Mouse (Mus musculus) limb, embryonic 14.5 days (tissue): ENCODE results near the gene E330009J07Rik. TPM values are rescaled to one million over a fixed set of nuclear protein-coding genes. Genes with fewer than 3 reads are reported as not detected.

Experiments used
- ATAC-seq: fragments of 200-750 bp; cut with Nextera tagmentation; 2 replicates; pipeline ENCODE4 v1.8.0; 2017; ENCODE audit warnings: low read depth, moderate number of reproducible peaks, moderate TSS enrichment; ENCODE audit not compliant: low FRiP score
- DNase-seq: peaks from one replicate; pipeline ENCODE4 v3.0.0-alpha.2; 2015; ENCODE audit warnings: low spot score
- H3K27ac ChIP-seq: fragments of 300-500 bp; sonication (generic); replicated peaks from 2 replicates; pipeline ENCODE4 v1.5.1; 2014; ENCODE audit warnings: low read depth, mild to moderate bottlenecking, low read length, moderate library complexity, mixed read lengths
- H3K27me3 ChIP-seq: fragments of 300-500 bp; sonication (generic); 2 replicates; pipeline ENCODE4 v1.6.1; 2014; ENCODE audit warnings: low read length, mixed read lengths; ENCODE audit not compliant: control insufficient read depth, insufficient read depth
- H3K36me3 ChIP-seq: fragments of 300-500 bp; sonication (generic); 2 replicates; pipeline ENCODE4 v1.6.1; 2014; ENCODE audit warnings: mild to moderate bottlenecking, low read length, moderate library complexity, mixed read lengths; ENCODE audit not compliant: control insufficient read depth, insufficient read depth
- H3K4me1 ChIP-seq: fragments of 300-500 bp; sonication (generic); 2 replicates; pipeline ENCODE4 v1.6.1; 2014; ENCODE audit warnings: antibody characterized with exemption, low read length, mixed read lengths; ENCODE audit not compliant: control insufficient read depth, insufficient read depth
- H3K4me2 ChIP-seq: fragments of 300-500 bp; sonication (generic); replicated peaks from 2 replicates; pipeline ENCODE4 v1.6.1; 2014; ENCODE audit warnings: low read depth, mild to moderate bottlenecking, low read length, moderate library complexity; ENCODE audit not compliant: severe bottlenecking
- H3K4me3 ChIP-seq: fragments of 300-500 bp; sonication (generic); replicated peaks from 2 replicates; pipeline ENCODE4 v1.5.1; 2014; ENCODE audit warnings: low read length
- H3K9ac ChIP-seq: fragments of 300-500 bp; sonication (generic); 2 replicates; pipeline ENCODE4 v1.6.1; 2014; ENCODE audit warnings: mild to moderate bottlenecking, low read depth, low read length, moderate library complexity; ENCODE audit not compliant: severe bottlenecking
- H3K9me3 ChIP-seq: fragments of 300-500 bp; sonication (generic); 2 replicates; pipeline ENCODE4 v1.6.1; 2016; ENCODE audit warnings: low read length; ENCODE audit not compliant: control insufficient read depth
- POLR2A ChIP-seq: fragments of 200-500 bp; IDR thresholded peaks from 2 replicates; pipeline ENCODE4 v1.8.0; 2012; ENCODE audit warnings: inconsistent platforms, mild to moderate bottlenecking, moderate library complexity, borderline replicate concordance; ENCODE audit not compliant: insufficient read depth, insufficient read length; ENCODE audit errors: extremely low read depth
- WGBS: fragments of 180-500 bp; shearing (Covaris S2); extraction: QIAGEN DNeasy Blood & Tissue Kit; methylation state at CpG from one replicate; pipeline ENCODE4 v1.1.7; 2014; 5-methylcytosine and 5-hydroxymethylcytosine counted together
- polyA plus RNA-seq, 2 experiments: library from polyadenylated mRNA; depleted of rRNA in 1 of 2; stranded (reverse) in 1 of 2; unstranded in 1 of 2; fragments of >200 nt; fragmentation: Nextera tagmentation in 1 of 2; extraction: Ambion mirVana in 1 of 2; gene quantifications; 2 replicates each; pipeline versions ENCODE4 v1.2.1 to v1.2.3; 2012 to 2014

Gene E330009J07Rik
- polyA plus RNA-seq, 2 experiments, result 5.5 to 7.2 TPM

DNA sequence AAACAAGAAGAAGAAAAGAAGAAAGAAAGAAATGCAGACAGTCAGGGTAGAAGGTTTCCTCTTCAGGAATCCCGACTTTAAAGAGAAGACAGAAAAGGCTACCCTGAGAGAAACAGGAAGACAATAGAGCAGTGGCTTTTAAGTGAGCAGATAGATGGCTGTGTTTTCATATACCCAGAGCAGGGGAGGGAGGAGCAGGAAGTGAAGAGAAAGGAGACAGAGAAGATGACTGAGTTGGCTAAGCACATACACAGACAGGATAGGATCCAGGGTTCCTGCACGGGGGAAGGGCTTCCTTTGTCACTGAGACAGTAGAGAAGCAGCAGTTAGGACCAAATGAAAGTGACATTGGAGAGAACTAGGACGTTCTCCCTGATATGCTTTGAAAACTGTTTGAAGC, 50.3 kb downstream of the E330009J07Rik start:
- Histone ChIP-seq H3K9ac (no peak overlapping the region), H3K4me1 (no peaks in the 10 kb centered on the region), H3K27ac (no peak overlapping the region), H3K9me3 (no peaks in the 10 kb centered on the region), H3K4me3 (no peak overlapping the region), H3K36me3 (peaks cover 14% of the 10 kb centered on the region), H3K4me2 (no peak overlapping the region), H3K27me3 (no peaks in the 10 kb centered on the region)
- DNase-seq (no peak), ATAC-seq (no peak)
- TF ChIP-seq POLR2A, result no peak
- 67% methylated on average over 3 of the region's 3 CpGs for WGBS

DNA sequence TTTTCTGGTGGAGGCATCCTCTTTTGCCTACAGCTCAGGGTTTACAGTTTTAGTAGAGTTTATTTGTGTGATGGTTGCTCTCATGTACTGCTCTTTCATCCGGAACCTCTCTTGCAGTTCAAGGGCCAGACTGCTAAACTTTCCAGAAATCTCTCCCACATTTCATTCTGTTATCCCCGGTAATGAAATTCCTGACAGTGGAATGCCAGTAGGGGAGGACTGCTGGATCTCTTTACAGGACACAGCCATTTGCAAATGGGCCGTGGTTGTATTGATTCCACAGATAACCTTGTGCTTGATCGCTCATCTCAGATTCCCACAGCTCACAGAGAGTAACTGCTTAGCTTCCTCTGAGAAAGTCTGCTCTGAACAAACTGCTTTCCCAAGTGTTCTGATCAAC, 54.0 kb downstream of the E330009J07Rik start:
- DNase-seq, result no peak
- WGBS, result 81% methylated on average over 4 of the region's 4 CpGs
- ATAC-seq, result no peak
- Histone ChIP-seq H3K27ac (0 out of 2 replicates have a peak overlapping the region, but pooled peaks have one; percentile 3), H3K27me3 (no peaks in the 10 kb centered on the region), H3K4me3 (no peak overlapping the region), H3K9ac (no peak overlapping the region), H3K4me2 (no peak overlapping the region), H3K9me3 (no peaks in the 10 kb centered on the region), H3K4me1 (no peaks in the 10 kb centered on the region), H3K36me3 (0 out of 2 replicates have a peak, but pooled peaks cover 9% of the 10 kb centered on the region)
- no peak for TF ChIP-seq POLR2A

- Histone ChIP-seq H3K4me3 (no peak overlapping the region), H3K4me2 (no peak overlapping the region), H3K27me3 (no peaks in the 10 kb centered on the region), H3K27ac (no peak overlapping the region), H3K9ac (no peak overlapping the region), H3K4me1 (no peaks in the 10 kb centered on the region), H3K9me3 (no peaks in the 10 kb centered on the region), H3K36me3 (0 out of 2 replicates have a peak, but pooled peaks cover 3% of the 10 kb centered on the region)
- 88% methylated on average over 3 of the region's 3 CpGs for WGBS
- TF ChIP-seq POLR2A, result no peak
- DNase-seq (no peak), ATAC-seq (no peak)
Observed at GRCm38 (mm10) chr6:40380181-40380580, 55.8 kb downstream of the E330009J07Rik start.

GRCm38 (mm10) chr6:40371031-40371430, 64.9 kb downstream of the E330009J07Rik start:
- H3K4me3 ChIP-seq, result no peak overlapping the region
- no peak for TF ChIP-seq POLR2A
- no peak overlapping the region for H3K9ac ChIP-seq
- H3K4me2 ChIP-seq, result no peak overlapping the region
- H3K36me3 ChIP-seq, result peaks cover 14% of the 10 kb centered on the region
- H3K9me3 ChIP-seq, result no peaks in the 10 kb centered on the region
- no peak overlapping the region for H3K27ac ChIP-seq
- 95% methylated on average over 6 of the region's 6 CpGs for WGBS
- no peaks in the 10 kb centered on the region for H3K27me3 ChIP-seq
- ATAC-seq, result no peak
- H3K4me1 ChIP-seq, result no peaks in the 10 kb centered on the region
- DNase-seq, result no peak

DNA sequence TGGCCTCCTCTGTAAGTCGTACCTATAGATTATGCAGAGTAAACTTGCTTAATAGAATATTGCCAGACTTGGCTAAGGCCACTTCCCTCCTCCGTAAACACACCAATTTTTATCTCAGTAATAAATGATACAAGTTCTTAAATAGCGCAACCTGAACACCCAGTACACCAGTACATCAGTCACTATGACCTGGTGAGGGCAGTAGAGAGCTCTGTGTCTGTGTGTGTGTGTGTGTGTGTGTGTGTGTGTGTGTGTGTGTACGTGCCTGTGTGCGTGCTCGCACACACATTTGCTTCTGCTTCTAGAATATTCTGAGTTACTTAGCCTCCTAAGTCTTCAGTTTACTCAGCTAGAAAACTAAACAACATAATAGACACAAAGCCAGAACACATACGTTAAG, 82.6 kb downstream of the E330009J07Rik start:
- Histone ChIP-seq H3K9me3 (no peaks in the 10 kb centered on the region), H3K27ac (no peak overlapping the region), H3K9ac (no peak overlapping the region), H3K36me3 (peaks cover 27% of the 10 kb centered on the region), H3K4me3 (no peak overlapping the region), H3K4me2 (no peak overlapping the region), H3K27me3 (no peaks in the 10 kb centered on the region), H3K4me1 (no peaks in the 10 kb centered on the region)
- DNase-seq, result no peak
- TF ChIP-seq POLR2A, result no peak
- WGBS, result 90% methylated on average over 7 of the region's 7 CpGs
- no peak for ATAC-seq

Other genes starting within 250 kb of the E330009J07Rik start
- gene Agk, start 111.0 kb downstream of the E330009J07Rik start, polyA plus RNA-seq (2012; rRNA removed), result 29.2 and 32.1 TPM in 2 replicates
- 43.5 and 54.4 TPM in 2 replicates for gene Agk, start 111.0 kb downstream of the E330009J07Rik start, polyA plus RNA-seq (2014; fragmentation: Nextera tagmentation; extraction: Ambion mirVana)
- gene Wee2, start 3.0 kb upstream of the E330009J07Rik start, polyA plus RNA-seq (2012; rRNA removed), result not detected in 2 replicates
- not detected in 2 replicates for gene Wee2, start 3.0 kb upstream of the E330009J07Rik start, polyA plus RNA-seq (2014; fragmentation: Nextera tagmentation; extraction: Ambion mirVana)
- gene Ssbp1, start 35.2 kb upstream of the E330009J07Rik start, polyA plus RNA-seq (2012; rRNA removed), result 67.1 and 104 TPM in 2 replicates
- 129 and 136 TPM in 2 replicates for gene Ssbp1, start 35.2 kb upstream of the E330009J07Rik start, polyA plus RNA-seq (2014; fragmentation: Nextera tagmentation; extraction: Ambion mirVana)
- gene Tas2r137, start 55.1 kb upstream of the E330009J07Rik start, polyA plus RNA-seq (2012; rRNA removed), result not detected in 2 replicates
- gene Tas2r137, start 55.1 kb upstream of the E330009J07Rik start, polyA plus RNA-seq (2014; fragmentation: Nextera tagmentation; extraction: Ambion mirVana), result not detected in 2 replicates
- gene Tas2r108, start 57.4 kb upstream of the E330009J07Rik start, polyA plus RNA-seq (2012; rRNA removed), result 0.06 and 0.09 TPM in 2 replicates
- gene Tas2r108, start 57.4 kb upstream of the E330009J07Rik start, polyA plus RNA-seq (2014; fragmentation: Nextera tagmentation; extraction: Ambion mirVana), result 0.18 TPM in 1 of 2 replicates, not detected in the other
- not detected in 2 replicates for gene Prss37, start 83.4 kb upstream of the E330009J07Rik start, polyA plus RNA-seq (2012; rRNA removed)
- not detected in 2 replicates for gene Prss37, start 83.4 kb upstream of the E330009J07Rik start, polyA plus RNA-seq (2014; fragmentation: Nextera tagmentation; extraction: Ambion mirVana)
- gene Olfr461, start 118.9 kb upstream of the E330009J07Rik start, polyA plus RNA-seq (2012; rRNA removed), result not detected in 2 replicates
- gene Olfr461, start 118.9 kb upstream of the E330009J07Rik start, polyA plus RNA-seq (2014; fragmentation: Nextera tagmentation; extraction: Ambion mirVana), result 0.10 TPM in 1 of 2 replicates, not detected in the other
- gene Olfr460, start 133.4 kb upstream of the E330009J07Rik start, polyA plus RNA-seq (2012; rRNA removed), result 0.05 and 0.13 TPM in 2 replicates
- not detected in 2 replicates for gene Olfr460, start 133.4 kb upstream of the E330009J07Rik start, polyA plus RNA-seq (2014; fragmentation: Nextera tagmentation; extraction: Ambion mirVana)
- gene Clec5a, start 149.7 kb upstream of the E330009J07Rik start, polyA plus RNA-seq (2012; rRNA removed), result 0.76 and 0.97 TPM in 2 replicates
- gene Clec5a, start 149.7 kb upstream of the E330009J07Rik start, polyA plus RNA-seq (2014; fragmentation: Nextera tagmentation; extraction: Ambion mirVana), result 1.2 and 2.0 TPM in 2 replicates
- gene Tas2r138, start 177.2 kb upstream of the E330009J07Rik start, polyA plus RNA-seq (2012; rRNA removed), result not detected in 2 replicates
- gene Tas2r138, start 177.2 kb upstream of the E330009J07Rik start, polyA plus RNA-seq (2014; fragmentation: Nextera tagmentation; extraction: Ambion mirVana), result not detected in 2 replicates
- 0.13 TPM in 2 replicates for gene Mgam, start 192.7 kb upstream of the E330009J07Rik start, polyA plus RNA-seq (2012; rRNA removed)
- gene Mgam, start 192.7 kb upstream of the E330009J07Rik start, polyA plus RNA-seq (2014; fragmentation: Nextera tagmentation; extraction: Ambion mirVana), result 0.23 and 0.57 TPM in 2 replicates